Mouse (Mus musculus): ENCODE results near the gene 2310007B03Rik. TPM values are rescaled to one million over a fixed set of nuclear protein-coding genes. Genes with fewer than 3 reads are reported as not detected.
"Not testable (repeated sequence)": the region's sequence is repeated elsewhere in the genome, so short reads cannot be mapped to it uniquely, and the experiment has no call there.

Gene 2310007B03Rik
- polyA plus RNA-seq (2014; fragmentation: Nextera tagmentation; extraction: Ambion mirVana): 4.2 and 6.2 TPM in 2 replicates

GRCm38 (mm10) chr1:93160501-93161133 lies at the start of gene 2310007B03Rik:
Gene 2310007B03Rik, minus strand, starts transcription at chr1:93160948.
- no peaks in the 10 kb centered on the region for H3K4me1 ChIP-seq (ENCODE audit: control insufficient read depth, insufficient read depth, low read length)
- no peak within 1 kb of the TSS for H3K4me3 ChIP-seq (ENCODE audit: low read depth, low read length)
- no peaks in the 10 kb centered on the region for H3K27me3 ChIP-seq (replicated peaks; ENCODE audit: control insufficient read depth, insufficient read depth, low read length)
- H3K9ac ChIP-seq (ENCODE audit: low read depth, low read length): no peak within 1 kb of the TSS
- ATAC-seq (ENCODE audit: low read depth) (no peak; the same call in 1 of the 2 replicates), DNase-seq (ENCODE audit: low spot score) (no peak)
- H3K4me2 ChIP-seq (ENCODE audit: low read depth, low read length): no peak within 1 kb of the TSS
- H3K36me3 ChIP-seq (ENCODE audit: control insufficient read depth, insufficient read depth, low read length): no peaks in the 10 kb centered on the region
- WGBS: 71% methylated on average over 8 of the region's 8 CpGs
- no peaks in the 10 kb centered on the region for H3K9me3 ChIP-seq (ENCODE audit: control insufficient read depth, low read length)
- H3K27ac ChIP-seq (replicated peaks; ENCODE audit: low read depth, low read length): no peak within 1 kb of the TSS

GRCm38 (mm10) chr1:93210213-93210641 lies 49.5 kb upstream of the 2310007B03Rik start:
- Histone ChIP-seq H3K27me3 (replicated peaks; ENCODE audit: control insufficient read depth, insufficient read depth, low read length) (no peaks in the 10 kb centered on the region), H3K9ac (ENCODE audit: low read depth, low read length) (no peak overlapping the region), H3K36me3 (ENCODE audit: control insufficient read depth, insufficient read depth, low read length) (no peaks in the 10 kb centered on the region), H3K4me3 (ENCODE audit: low read depth, low read length) (no peak overlapping the region), H3K4me2 (ENCODE audit: low read depth, low read length) (no peak overlapping the region), H3K27ac (replicated peaks; ENCODE audit: low read depth, low read length) (peak overlapping the region; percentile 78), H3K4me1 (ENCODE audit: control insufficient read depth, insufficient read depth, low read length) (peaks cover 37% of the 10 kb centered on the region), H3K9me3 (ENCODE audit: control insufficient read depth, low read length) (no peaks in the 10 kb centered on the region)
- ATAC-seq (ENCODE audit: low read depth) (peak; percentile 84), DNase-seq (ENCODE audit: low spot score) (peak; percentile 92)
- 32% methylated on average over 9 of the region's 9 CpGs for WGBS

GRCm38 (mm10) chr1:93207536-93208064 lies 46.9 kb upstream of the 2310007B03Rik start:
- H3K9me3 ChIP-seq (ENCODE audit: control insufficient read depth, low read length): no peaks in the 10 kb centered on the region
- 94% methylated on average over 4 of the region's 4 CpGs for WGBS
- H3K27ac ChIP-seq (replicated peaks; ENCODE audit: low read depth, low read length): no peak overlapping the region
- H3K36me3 ChIP-seq (ENCODE audit: control insufficient read depth, insufficient read depth, low read length): no peaks in the 10 kb centered on the region
- H3K4me1 ChIP-seq (ENCODE audit: control insufficient read depth, insufficient read depth, low read length): peaks cover 33% of the 10 kb centered on the region
- DNase-seq (ENCODE audit: low spot score): no peak
- no peaks in the 10 kb centered on the region for H3K27me3 ChIP-seq (replicated peaks; ENCODE audit: control insufficient read depth, insufficient read depth, low read length)
- H3K4me3 ChIP-seq (ENCODE audit: low read depth, low read length): no peak overlapping the region
- H3K4me2 ChIP-seq (ENCODE audit: low read depth, low read length): no peak overlapping the region
- ATAC-seq (ENCODE audit: low read depth): no peak
- H3K9ac ChIP-seq (ENCODE audit: low read depth, low read length): no peak overlapping the region

GRCm38 (mm10) chr1:93206277-93206970 lies 45.7 kb upstream of the 2310007B03Rik start:
- WGBS: 64% methylated on average over 12 of the region's 12 CpGs
- Histone ChIP-seq H3K27ac (replicated peaks; ENCODE audit: low read depth, low read length) (no peak overlapping the region), H3K9ac (ENCODE audit: low read depth, low read length) (no peak overlapping the region), H3K36me3 (ENCODE audit: control insufficient read depth, insufficient read depth, low read length) (no peaks in the 10 kb centered on the region), H3K4me3 (ENCODE audit: low read depth, low read length) (no peak overlapping the region), H3K27me3 (replicated peaks; ENCODE audit: control insufficient read depth, insufficient read depth, low read length) (no peaks in the 10 kb centered on the region), H3K9me3 (ENCODE audit: control insufficient read depth, low read length) (no peaks in the 10 kb centered on the region), H3K4me2 (ENCODE audit: low read depth, low read length) (no peak overlapping the region), H3K4me1 (ENCODE audit: control insufficient read depth, insufficient read depth, low read length) (peaks cover 23% of the 10 kb centered on the region)
- DNase-seq (ENCODE audit: low spot score): no peak
- no peak for ATAC-seq (ENCODE audit: low read depth)

- no peaks in the 10 kb centered on the region for H3K27me3 ChIP-seq (replicated peaks; ENCODE audit: control insufficient read depth, insufficient read depth, low read length)
- H3K4me1 ChIP-seq (ENCODE audit: control insufficient read depth, insufficient read depth, low read length): no peaks in the 10 kb centered on the region
- no peak overlapping the region for H3K4me2 ChIP-seq (ENCODE audit: low read depth, low read length)
- no peaks in the 10 kb centered on the region for H3K36me3 ChIP-seq (ENCODE audit: control insufficient read depth, insufficient read depth, low read length)
- H3K9ac ChIP-seq (ENCODE audit: low read depth, low read length): no peak overlapping the region
- no peak overlapping the region for H3K4me3 ChIP-seq (ENCODE audit: low read depth, low read length)
- DNase-seq (ENCODE audit: low spot score) (no peak), ATAC-seq (ENCODE audit: low read depth) (no peak)
- 65% methylated on average over 3 of the region's 3 CpGs for WGBS
- peaks cover 6% of the 10 kb centered on the region; the same call in 1 of the 2 replicates for H3K9me3 ChIP-seq (ENCODE audit: control insufficient read depth, low read length)
- no peak overlapping the region for H3K27ac ChIP-seq (replicated peaks; ENCODE audit: low read depth, low read length)
Measured at GRCm38 (mm10) chr1:93197916-93198315, 37.2 kb upstream of the 2310007B03Rik start.

GRCm38 (mm10) chr1:93197454-93197853 lies 36.7 kb upstream of the 2310007B03Rik start:
- H3K4me2 ChIP-seq (ENCODE audit: low read depth, low read length); H3K4me1 ChIP-seq (ENCODE audit: control insufficient read depth, insufficient read depth, low read length); ATAC-seq (ENCODE audit: low read depth); DNase-seq (ENCODE audit: low spot score); H3K9me3 ChIP-seq (ENCODE audit: control insufficient read depth, low read length); H3K27me3 ChIP-seq (replicated peaks; ENCODE audit: control insufficient read depth, insufficient read depth, low read length); H3K4me3 ChIP-seq (ENCODE audit: low read depth, low read length); H3K36me3 ChIP-seq (ENCODE audit: control insufficient read depth, insufficient read depth, low read length); H3K27ac ChIP-seq (replicated peaks; ENCODE audit: low read depth, low read length); H3K9ac ChIP-seq (ENCODE audit: low read depth, low read length): not testable (repeated sequence)
- WGBS: 79% methylated on average over 2 of the region's 2 CpGs

- H3K4me2 ChIP-seq (ENCODE audit: low read depth, low read length): no peak overlapping the region
- 84% methylated on average over 3 of the region's 3 CpGs for WGBS
- no peak for ATAC-seq (ENCODE audit: low read depth)
Measured at GRCm38 (mm10) chr1:93194961-93195360, 34.2 kb upstream of the 2310007B03Rik start.

GRCm38 (mm10) chr1:93190726-93191305 lies 30.1 kb upstream of the 2310007B03Rik start:
- no peak overlapping the region for H3K4me2 ChIP-seq (ENCODE audit: low read depth, low read length)
- WGBS: 11% methylated on average over 5 of the region's 17 CpGs
- H3K9ac ChIP-seq (ENCODE audit: low read depth, low read length): no peak overlapping the region

More at GRCm38 (mm10) chr1:93194961-93195360, 34.2 kb upstream of the 2310007B03Rik start:
- DNase-seq (ENCODE audit: low spot score): no peak
- Histone ChIP-seq H3K4me3 (ENCODE audit: low read depth, low read length) (no peak overlapping the region), H3K36me3 (ENCODE audit: control insufficient read depth, insufficient read depth, low read length) (no peaks in the 10 kb centered on the region), H3K27ac (replicated peaks; ENCODE audit: low read depth, low read length) (no peak overlapping the region), H3K9me3 (ENCODE audit: control insufficient read depth, low read length) (peaks cover 6% of the 10 kb centered on the region; the same call in 1 of the 2 replicates), H3K27me3 (replicated peaks; ENCODE audit: control insufficient read depth, insufficient read depth, low read length) (no peaks in the 10 kb centered on the region; the same call in 1 of the 2 replicates), H3K9ac (ENCODE audit: low read depth, low read length) (no peak overlapping the region), H3K4me1 (ENCODE audit: control insufficient read depth, insufficient read depth, low read length) (no peaks in the 10 kb centered on the region)

More at GRCm38 (mm10) chr1:93190726-93191305, 30.1 kb upstream of the 2310007B03Rik start:
- H3K9me3 ChIP-seq (ENCODE audit: control insufficient read depth, low read length): peaks cover 6% of the 10 kb centered on the region; the same call in 1 of the 2 replicates
- ATAC-seq (ENCODE audit: low read depth) (no peak), DNase-seq (ENCODE audit: low spot score) (no peak)
- H3K4me1 ChIP-seq (ENCODE audit: control insufficient read depth, insufficient read depth, low read length): no peaks in the 10 kb centered on the region
- H3K27me3 ChIP-seq (replicated peaks; ENCODE audit: control insufficient read depth, insufficient read depth, low read length): no peaks in the 10 kb centered on the region; the same call in 1 of the 2 replicates
- no peak overlapping the region for H3K4me3 ChIP-seq (ENCODE audit: low read depth, low read length)
- H3K27ac ChIP-seq (replicated peaks; ENCODE audit: low read depth, low read length): no peak overlapping the region
- H3K36me3 ChIP-seq (ENCODE audit: control insufficient read depth, insufficient read depth, low read length): no peaks in the 10 kb centered on the region
